Mouse (Mus musculus) embryonic fibroblast, embryonic 13.5 days (primary cell): ENCODE results near the gene Ccdc97.

Source experiments
- CTCF ChIP-seq: IDR thresholded peaks from 2 replicates; pipeline ENCODE4 v1.5.1; 2011; ENCODE audit warnings: mild to moderate bottlenecking, control low read depth, low read length, moderate library complexity, borderline replicate concordance; ENCODE audit not compliant: insufficient read depth
- POLR2A ChIP-seq: IDR thresholded peaks from 2 replicates; pipeline ENCODE4 v1.6.1; 2011; ENCODE audit warnings: low read depth, mild to moderate bottlenecking, control low read depth, low read length, moderate library complexity

DNA sequence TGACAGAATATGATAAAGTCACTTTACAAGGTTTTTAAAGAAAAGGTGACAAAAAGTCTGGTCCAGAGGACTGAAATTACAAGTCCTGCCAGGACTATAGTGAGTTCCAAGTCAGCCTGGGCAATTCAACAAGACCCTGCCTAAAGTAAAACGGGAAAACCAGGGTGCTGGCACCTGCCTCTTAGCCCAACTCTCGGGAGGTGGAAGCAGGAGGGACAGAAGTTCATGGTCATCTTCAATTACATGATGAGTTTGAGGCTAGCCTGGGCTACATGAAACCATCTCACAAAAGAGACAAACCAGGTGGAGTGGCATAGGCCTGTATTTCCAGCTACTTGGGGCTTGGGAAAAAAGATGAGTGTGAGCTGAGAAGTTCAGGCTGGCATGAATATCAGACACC, 47.2 kb downstream of the Ccdc97 start:
- TF ChIP-seq CTCF (no peak), POLR2A (no peak)
